Comparison of ENCODE assay signal across 10 mouse cellular contexts in genomic region chr13:15395249-15395648, GRCm38 (mm10).
DNase-seq lines count a peak whose midpoint lies in the region; ATAC-seq lines count a peak whose summit lies in the region.
"Had no signal": no experiment of that assay in that cellular context is flagged by ENCODE, and none has a peak within 500 bp of the region (broad histone marks: within the 10 kb centered on the region; RNA-seq: fewer than 3 reads in every experiment).

No protein-coding gene starts in this region.

- no peak for DNase-seq in kidney, adult 9 months
- DNase-seq in forebrain, embryonic 10.5 days (ENCODE audit: extremely low spot score, low spot score) = peak; percentile 46
- DNase-seq in hindlimb bud, embryonic 11.5 days (ENCODE audit: extremely low spot score, low read depth, low spot score) = peak; percentile 16
- DNase-seq in left cerebral cortex, adult 18-20 months (ENCODE audit: low spot score in 2 of 2) = no peak
- DNase-seq in lung, postnatal 4 days = no peak
- DNase-seq in spleen, adult 18-20 months = no peak

- peak; percentile 97 for ATAC-seq in kidney, embryonic 14.5 days (ENCODE audit: low FRiP score, low TSS enrichment)
- peak; percentile 50; the same call in 1 of the 2 replicates for ATAC-seq in neural tube, embryonic 12.5 days (ENCODE audit: low FRiP score, low read depth)

- H3K27ac ChIP-seq in kidney, embryonic 14.5 days (ENCODE audit: low read depth, low read length) = no peak overlapping the region
- peak overlapping the region; percentile 79 for H3K27ac ChIP-seq in forebrain, embryonic 10.5 days
- H3K27ac ChIP-seq in neural tube, embryonic 12.5 days = no peak overlapping the region
- H3K27ac ChIP-seq: heart, embryonic 15.5 days; macrophage had no signal

- WGBS in kidney, embryonic 14.5 days = 11% methylated on average over 4 of the region's 4 CpGs
- 7% methylated on average over 4 of the region's 4 CpGs for WGBS in forebrain, embryonic 10.5 days
- WGBS in neural tube, embryonic 12.5 days = 7% methylated on average over 4 of the region's 4 CpGs

- no peak overlapping the region; the same call in 1 of the 2 replicates for H3K4me2 ChIP-seq in kidney, embryonic 14.5 days (replicated peaks; ENCODE audit: low read depth, low read length)
- H3K4me2 ChIP-seq in neural tube, embryonic 12.5 days (replicated peaks) = 0 out of 2 replicates have a peak overlapping the region, but pooled peaks have one; percentile 9
- H3K4me2 ChIP-seq: heart, embryonic 15.5 days had no signal

- H3K36me3 ChIP-seq in kidney, embryonic 14.5 days (ENCODE audit: control insufficient read depth, insufficient read depth, low read length) = no peaks in the 10 kb centered on the region
- H3K36me3 ChIP-seq in forebrain, embryonic 10.5 days (replicated peaks) = no peaks in the 10 kb centered on the region
- no peaks in the 10 kb centered on the region for H3K36me3 ChIP-seq in neural tube, embryonic 12.5 days
- H3K36me3 ChIP-seq: heart, embryonic 15.5 days had no signal

- H3K4me1 ChIP-seq in kidney, embryonic 14.5 days (ENCODE audit: control insufficient read depth, insufficient read depth, low read length) = no peaks in the 10 kb centered on the region
- peaks cover 21% of the 10 kb centered on the region for H3K4me1 ChIP-seq in forebrain, embryonic 10.5 days
- no peaks in the 10 kb centered on the region for H3K4me1 ChIP-seq in neural tube, embryonic 12.5 days
- H3K4me1 ChIP-seq: heart, embryonic 15.5 days had no signal

- H3K9ac ChIP-seq in kidney, embryonic 14.5 days (ENCODE audit: low read depth, low read length) = no peak overlapping the region
- no peak overlapping the region for H3K9ac ChIP-seq in neural tube, embryonic 12.5 days
- H3K9ac ChIP-seq: heart, embryonic 15.5 days had no signal

- no peaks in the 10 kb centered on the region for H3K27me3 ChIP-seq in kidney, embryonic 14.5 days (ENCODE audit: control insufficient read depth, insufficient read depth, low read length)
- no peaks in the 10 kb centered on the region for H3K27me3 ChIP-seq in forebrain, embryonic 10.5 days (ENCODE audit: poor library complexity, severe bottlenecking)
- no peaks in the 10 kb centered on the region for H3K27me3 ChIP-seq in neural tube, embryonic 12.5 days (replicated peaks)
- H3K27me3 ChIP-seq: heart, embryonic 15.5 days had no signal

- H3K9me3 ChIP-seq in kidney, embryonic 14.5 days (ENCODE audit: control insufficient read depth, low read length) = no peaks in the 10 kb centered on the region
- H3K9me3 ChIP-seq in forebrain, embryonic 10.5 days = no peaks in the 10 kb centered on the region
- H3K9me3 ChIP-seq in neural tube, embryonic 12.5 days = no peaks in the 10 kb centered on the region
- H3K9me3 ChIP-seq: heart, embryonic 15.5 days had no signal

- no peak overlapping the region for H3K4me3 ChIP-seq in kidney, embryonic 14.5 days (ENCODE audit: low read length)
- peak overlapping the region; percentile 29; the same call in 1 of the 2 replicates for H3K4me3 ChIP-seq in forebrain, embryonic 10.5 days
- H3K4me3 ChIP-seq in neural tube, embryonic 12.5 days = no peak overlapping the region
- H3K4me3 ChIP-seq: heart, embryonic 15.5 days had no signal

Comparison
In these comparisons a context has a peak if more than half of its experiments do, and no peak if none do; other contexts are left out.
1. DNase-seq: peak in forebrain, embryonic 10.5 days (single experiment) and hindlimb bud, embryonic 11.5 days (single experiment); none in kidney, adult 9 months (single experiment), left cerebral cortex, adult 18-20 months (0 of 2), lung, postnatal 4 days (0 of 2) and spleen, adult 18-20 months (0 of 2).